Mouse (Mus musculus) inflammation-experienced regulatory T-cells (primary cell): Measurements from ENCODE around the gene Nudt16. TPM values are rescaled to one million over a fixed set of nuclear protein-coding genes. Genes with fewer than 3 reads are reported as not detected.

Experiments used
- polyA plus RNA-seq, 2 experiments: library from polyadenylated mRNA; unstranded; fragments of 100-300 nt; shearing (Covaris generic); gene quantifications; one replicate each; pipeline ENCODE4 v1.2.1; 2017

The Nudt16 gene
- polyA plus RNA-seq: 10 to 100 TPM; 44.2 to 53.2 TPM

GRCm38 (mm10) chr9:105131253-105132001, at the start of gene Nudt16:
TSS of gene Nudt16 (minus strand) at chr9:105131824.

GRCm38 (mm10) chr9:105144992-105145391, 13.4 kb upstream of the Nudt16 start, which contains the start of gene 1700080E11Rik:
TSS of gene 1700080E11Rik (minus strand) at chr9:105145092.

Other genes with a start within 250 kb of the Nudt16 start
- 10 to 100 TPM; 67.6 to 71.4 TPM for gene Mrpl3, start 78.6 kb downstream of the Nudt16 start, polyA plus RNA-seq
- gene 1700080E11Rik, start 13.3 kb upstream of the Nudt16 start, polyA plus RNA-seq: not detected